Mouse (Mus musculus) limb, embryonic 14.5 days (tissue): ENCODE results near the gene Pck2. TPM values are rescaled to one million over a fixed set of nuclear protein-coding genes. Genes with fewer than 3 reads are reported as not detected.

Experiments used
- ATAC-seq: fragments of 200-750 bp; cut with Nextera tagmentation; 2 replicates; pipeline ENCODE4 v1.8.0; 2017; ENCODE audit warnings: low read depth, moderate number of reproducible peaks, moderate TSS enrichment; ENCODE audit not compliant: low FRiP score
- DNase-seq: peaks from one replicate; pipeline ENCODE4 v3.0.0-alpha.2; 2015; ENCODE audit warnings: low spot score
- H3K27ac ChIP-seq: fragments of 300-500 bp; sonication (generic); replicated peaks from 2 replicates; pipeline ENCODE4 v1.5.1; 2014; ENCODE audit warnings: low read depth, mild to moderate bottlenecking, low read length, moderate library complexity, mixed read lengths
- H3K27me3 ChIP-seq: fragments of 300-500 bp; sonication (generic); 2 replicates; pipeline ENCODE4 v1.6.1; 2014; ENCODE audit warnings: low read length, mixed read lengths; ENCODE audit not compliant: control insufficient read depth, insufficient read depth
- H3K36me3 ChIP-seq: fragments of 300-500 bp; sonication (generic); 2 replicates; pipeline ENCODE4 v1.6.1; 2014; ENCODE audit warnings: mild to moderate bottlenecking, low read length, moderate library complexity, mixed read lengths; ENCODE audit not compliant: control insufficient read depth, insufficient read depth
- H3K4me1 ChIP-seq: fragments of 300-500 bp; sonication (generic); 2 replicates; pipeline ENCODE4 v1.6.1; 2014; ENCODE audit warnings: antibody characterized with exemption, low read length, mixed read lengths; ENCODE audit not compliant: control insufficient read depth, insufficient read depth
- H3K4me2 ChIP-seq: fragments of 300-500 bp; sonication (generic); replicated peaks from 2 replicates; pipeline ENCODE4 v1.6.1; 2014; ENCODE audit warnings: low read depth, mild to moderate bottlenecking, low read length, moderate library complexity; ENCODE audit not compliant: severe bottlenecking
- H3K4me3 ChIP-seq: fragments of 300-500 bp; sonication (generic); replicated peaks from 2 replicates; pipeline ENCODE4 v1.5.1; 2014; ENCODE audit warnings: low read length
- H3K9ac ChIP-seq: fragments of 300-500 bp; sonication (generic); 2 replicates; pipeline ENCODE4 v1.6.1; 2014; ENCODE audit warnings: mild to moderate bottlenecking, low read depth, low read length, moderate library complexity; ENCODE audit not compliant: severe bottlenecking
- H3K9me3 ChIP-seq: fragments of 300-500 bp; sonication (generic); 2 replicates; pipeline ENCODE4 v1.6.1; 2016; ENCODE audit warnings: low read length; ENCODE audit not compliant: control insufficient read depth
- POLR2A ChIP-seq: fragments of 200-500 bp; IDR thresholded peaks from 2 replicates; pipeline ENCODE4 v1.8.0; 2012; ENCODE audit warnings: inconsistent platforms, mild to moderate bottlenecking, moderate library complexity, borderline replicate concordance; ENCODE audit not compliant: insufficient read depth, insufficient read length; ENCODE audit errors: extremely low read depth
- WGBS: fragments of 180-500 bp; shearing (Covaris S2); extraction: QIAGEN DNeasy Blood & Tissue Kit; methylation state at CpG from one replicate; pipeline ENCODE4 v1.1.7; 2014; 5-methylcytosine and 5-hydroxymethylcytosine counted together
- polyA plus RNA-seq, 2 experiments: library from polyadenylated mRNA; depleted of rRNA in 1 of 2; stranded (reverse) in 1 of 2; unstranded in 1 of 2; fragments of >200 nt; fragmentation: Nextera tagmentation in 1 of 2; extraction: Ambion mirVana in 1 of 2; gene quantifications; 2 replicates each; pipeline versions ENCODE4 v1.2.1 to v1.2.3; 2012 to 2014

Pck2 gene
- polyA plus RNA-seq, 2 experiments, result 22.5 to 39.3 TPM

DNA sequence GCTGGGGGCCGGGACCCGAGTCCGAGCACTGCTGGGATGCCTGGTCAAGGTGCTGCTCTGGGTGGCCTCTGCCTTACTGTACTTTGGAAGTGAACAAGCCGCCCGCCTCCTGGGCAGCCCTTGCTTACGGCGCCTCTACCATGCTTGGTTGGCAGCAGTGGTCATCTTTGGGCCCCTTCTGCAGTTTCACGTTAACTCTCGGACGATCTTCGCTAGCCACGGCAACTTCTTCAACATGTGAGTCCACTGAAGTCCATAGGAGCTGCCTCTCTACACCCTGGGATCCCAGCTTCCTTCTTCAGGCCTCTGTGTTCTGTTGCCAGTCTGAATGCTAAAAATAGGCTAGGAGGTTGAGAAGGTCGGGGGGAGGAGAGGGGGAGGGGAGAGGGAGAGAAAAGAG, 35.6 kb downstream of the Pck2 start:
- Histone ChIP-seq H3K9ac (no peak overlapping the region; the same call in 1 of the 2 replicates), H3K4me1 (peaks cover 9% of the 10 kb centered on the region), H3K4me2 (no peak overlapping the region), H3K4me3 (peak overlapping the region; percentile 5; the same call in 1 of the 2 replicates), H3K36me3 (peaks cover 7% of the 10 kb centered on the region; the same call in 1 of the 2 replicates), H3K9me3 (no peaks in the 10 kb centered on the region), H3K27ac (0 out of 2 replicates have a peak overlapping the region, but pooled peaks have one; percentile 19), H3K27me3 (no peaks in the 10 kb centered on the region)
- WGBS, result 70% methylated on average over 13 of the region's 13 CpGs
- ATAC-seq, result no peak
- no peak for DNase-seq
- TF ChIP-seq POLR2A, result no peak

DNA sequence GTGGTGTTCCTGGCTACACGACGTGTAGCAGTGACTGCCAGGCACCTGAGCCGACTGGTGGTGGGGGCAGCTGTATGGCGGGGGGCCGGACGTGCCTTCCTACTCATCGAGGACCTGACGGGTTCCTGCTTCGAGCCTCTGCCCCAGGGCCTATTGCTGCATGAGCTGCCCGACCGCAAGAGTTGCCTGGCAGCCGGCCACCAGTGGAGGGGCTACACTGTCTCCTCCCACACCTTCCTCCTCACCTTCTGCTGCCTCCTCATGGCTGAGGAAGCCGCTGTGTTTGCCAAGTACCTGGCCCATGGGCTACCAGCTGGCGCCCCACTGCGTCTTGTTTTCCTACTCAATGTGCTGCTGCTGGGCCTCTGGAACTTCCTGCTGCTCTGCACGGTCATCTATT, 36.3 kb downstream of the Pck2 start:
- H3K9me3 ChIP-seq, result no peaks in the 10 kb centered on the region
- DNase-seq, result no peak
- H3K4me3 ChIP-seq, result 0 out of 2 replicates have a peak overlapping the region, but pooled peaks have one; percentile 7

DNA sequence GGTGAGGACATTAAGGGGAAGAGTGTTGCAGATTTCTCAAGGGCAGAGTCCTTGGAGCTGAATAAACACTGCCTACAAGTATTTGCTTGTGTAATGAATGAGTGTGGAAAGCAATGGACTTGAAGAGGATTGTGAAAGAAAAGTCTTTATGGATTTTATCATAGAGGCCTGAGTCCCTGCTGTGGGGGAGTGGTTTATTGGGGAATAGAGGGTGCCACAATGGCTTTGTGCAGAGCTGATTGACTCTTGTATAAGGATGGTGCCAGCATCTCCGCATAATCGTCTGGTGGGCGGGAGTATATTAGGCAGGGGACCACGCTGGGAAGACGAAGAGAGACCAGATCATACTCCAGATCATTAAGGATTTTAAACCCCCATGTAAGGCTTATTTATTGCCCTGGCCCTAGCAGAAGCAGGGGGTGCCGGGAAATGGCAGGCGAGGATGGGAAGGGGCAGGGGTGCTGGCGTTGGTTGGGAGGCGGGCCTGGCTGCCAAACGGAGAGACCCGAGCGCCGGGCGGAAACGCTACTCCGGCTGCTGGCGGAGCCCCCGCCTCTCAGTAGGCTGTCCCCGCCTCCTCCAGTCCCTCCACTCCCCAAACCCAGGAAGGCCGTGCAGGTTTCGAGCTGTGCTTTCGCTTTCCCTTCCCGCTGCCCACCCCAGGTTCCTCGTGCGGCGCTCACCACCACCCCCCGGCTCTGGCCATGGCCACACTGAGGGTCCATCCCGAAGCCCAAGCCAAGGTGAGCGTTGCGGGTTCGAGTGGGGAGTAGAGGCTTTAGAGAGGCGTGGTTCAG, 38.0 kb downstream of the Pck2 start, which contains the start of gene Psme1:
TSS of gene Psme1 (plus strand) at position 253 of the 797 bp plus-strand sequence.
- Histone ChIP-seq H3K9me3 (no peaks in the 10 kb centered on the region), H3K36me3 (peaks cover 19% of the 10 kb centered on the region), H3K9ac (peak within 1 kb of the TSS; percentile 79), H3K4me2 (peak within 1 kb of the TSS; percentile 84), H3K4me3 (peak within 1 kb of the TSS; percentile 78), H3K27me3 (no peaks in the 10 kb centered on the region), H3K4me1 (peaks cover 9% of the 10 kb centered on the region), H3K27ac (peak within 1 kb of the TSS; percentile 69; the same call in 1 of the 2 replicates)
- WGBS, result 1% methylated on average over 29 of the region's 32 CpGs
- 0 out of 2 replicates have a peak, but pooled peaks have one; percentile 12 for TF ChIP-seq POLR2A
- DNase-seq (peak; percentile 91), ATAC-seq (peak; percentile 88)

More for the DNA sequence above, 36.3 kb downstream of the Pck2 start:
- no peak for ATAC-seq
- no peak for TF ChIP-seq POLR2A
- H3K27me3 ChIP-seq, result no peaks in the 10 kb centered on the region
- peaks cover 9% of the 10 kb centered on the region for H3K4me1 ChIP-seq
- 80% methylated on average over 16 of the region's 16 CpGs for WGBS
- H3K9ac ChIP-seq, result no peak overlapping the region
- no peak overlapping the region for H3K4me2 ChIP-seq
- H3K36me3 ChIP-seq, result peaks cover 10% of the 10 kb centered on the region; the same call in 1 of the 2 replicates
- no peak overlapping the region for H3K27ac ChIP-seq

DNA sequence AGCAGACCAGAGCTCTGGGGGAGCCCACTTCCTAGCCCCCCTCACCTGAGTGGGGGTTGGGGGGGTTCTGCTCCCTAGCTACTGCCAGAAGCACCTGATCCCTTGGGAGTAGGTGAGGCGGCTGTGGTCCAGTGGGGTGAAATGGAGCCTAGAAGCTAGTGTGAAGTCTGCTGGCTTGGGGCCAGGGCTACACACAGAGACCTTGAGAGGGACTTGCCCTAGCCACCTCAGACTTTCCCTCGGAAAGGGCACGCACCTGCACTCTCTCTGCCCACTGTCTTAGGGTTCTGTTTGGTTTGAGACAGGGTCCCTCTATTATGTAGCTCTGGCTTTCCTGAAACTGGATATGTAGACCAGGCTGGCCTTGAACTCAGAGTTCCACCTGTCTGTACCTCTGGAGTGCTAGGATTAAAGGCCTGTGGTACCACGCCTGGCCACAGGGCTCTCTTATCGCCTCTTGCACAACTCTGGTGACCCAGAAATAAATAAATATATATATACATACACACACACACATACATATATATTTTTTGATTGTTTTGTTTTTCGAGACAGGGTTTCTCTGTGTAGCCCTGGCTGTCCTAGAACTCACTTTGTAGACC, 38.7 kb downstream of the Pck2 start:
- ATAC-seq, result peak; percentile 14
- H3K4me2 ChIP-seq, result peak overlapping the region; percentile 84
- H3K36me3 ChIP-seq, result peaks cover 19% of the 10 kb centered on the region
- H3K27me3 ChIP-seq, result no peaks in the 10 kb centered on the region
- H3K9me3 ChIP-seq, result no peaks in the 10 kb centered on the region
- 23% methylated on average over 6 of the region's 6 CpGs for WGBS
- H3K9ac ChIP-seq, result peak overlapping the region; percentile 79
- peak overlapping the region; percentile 69; the same call in 1 of the 2 replicates for H3K27ac ChIP-seq
- H3K4me3 ChIP-seq, result peak overlapping the region; percentile 78
- peaks cover 9% of the 10 kb centered on the region for H3K4me1 ChIP-seq
- TF ChIP-seq POLR2A, result no peak
- no peak for DNase-seq
